Mouse (Mus musculus): Measurements from ENCODE around the gene Sema4d.

GRCm38 (mm10) chr13:51755584-51755983 is 38.0 kb downstream of the Sema4d start:
- TF ChIP-seq POLR2A (IDR thresholded peaks at IDR 0.05; ENCODE audit: borderline replicate concordance, extremely low read depth, insufficient read depth, insufficient read length, poor library complexity, severe bottlenecking) (no peak), CTCF (IDR thresholded peaks at IDR 0.05; ENCODE audit: borderline replicate concordance, extremely low read depth, insufficient read depth, insufficient read length) (no peak)
